Mouse (Mus musculus) cerebellum, postnatal 14 days (tissue): Measurements from ENCODE around the gene Adgrg5.

Experiments
- DNase-seq, 2 experiments: peaks; one replicate each; pipeline ENCODE4 v3.0.0; 2021; ENCODE audit warnings: mixed read lengths in 2 of 2

The Adgrg5 gene

DNA sequence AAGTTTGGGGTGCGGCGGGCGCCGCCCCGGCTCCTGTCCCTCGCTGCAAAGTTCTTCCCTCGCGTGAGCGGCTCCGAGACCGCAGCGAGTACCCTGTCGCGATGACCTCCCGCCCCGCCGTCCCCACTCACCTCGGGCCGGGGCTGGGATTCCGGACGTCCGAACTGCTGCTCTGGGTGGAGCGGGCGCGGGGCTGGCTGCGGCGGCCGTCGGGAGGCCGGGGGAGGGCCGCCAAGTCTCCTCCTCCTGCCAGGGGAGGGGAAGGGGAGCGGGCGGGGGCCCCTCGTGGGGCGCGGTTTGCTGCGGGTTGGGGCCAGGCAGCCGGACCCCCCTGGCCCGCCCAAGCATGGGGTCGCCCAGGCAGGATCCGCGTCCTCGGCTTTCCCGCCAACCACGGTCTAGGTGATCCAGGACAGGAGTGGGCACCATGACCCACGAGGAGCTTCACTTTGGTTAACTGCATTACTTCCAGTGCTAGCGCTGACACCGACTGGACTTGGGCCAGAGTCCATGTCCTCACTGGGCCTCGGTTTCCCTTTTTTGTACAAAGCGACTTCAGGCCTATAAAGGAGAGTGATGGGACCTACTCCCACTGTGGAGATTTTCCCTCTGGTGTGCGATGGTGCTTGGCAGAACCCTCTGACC, 5.5 kb upstream of the Adgrg5 start, which contains the start of gene Ccdc102a:
Gene Ccdc102a, minus strand, starts transcription at position 248 of the 645 bp plus-strand sequence.
- DNase-seq = no peak

DNA sequence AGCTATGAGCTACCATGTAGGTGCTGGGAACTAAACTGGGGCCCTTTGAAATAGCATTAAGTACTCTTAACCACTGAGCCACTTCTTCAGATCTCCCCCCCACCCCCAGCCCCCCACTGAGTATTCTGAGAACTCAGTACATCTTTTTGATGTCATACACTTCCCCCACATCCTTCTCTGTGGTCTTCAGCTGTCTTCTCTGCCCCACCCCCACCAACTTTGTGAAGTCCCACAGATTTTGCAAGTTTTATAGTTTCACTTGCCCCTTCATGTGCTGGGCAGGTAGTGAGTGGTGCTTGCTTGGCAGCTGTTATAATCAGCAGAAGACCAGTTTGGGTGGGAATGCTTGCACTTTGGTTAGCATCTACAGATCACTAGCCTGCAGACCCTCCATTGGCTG, 4.2 kb upstream of the Adgrg5 start:
- no peak for DNase-seq

DNA sequence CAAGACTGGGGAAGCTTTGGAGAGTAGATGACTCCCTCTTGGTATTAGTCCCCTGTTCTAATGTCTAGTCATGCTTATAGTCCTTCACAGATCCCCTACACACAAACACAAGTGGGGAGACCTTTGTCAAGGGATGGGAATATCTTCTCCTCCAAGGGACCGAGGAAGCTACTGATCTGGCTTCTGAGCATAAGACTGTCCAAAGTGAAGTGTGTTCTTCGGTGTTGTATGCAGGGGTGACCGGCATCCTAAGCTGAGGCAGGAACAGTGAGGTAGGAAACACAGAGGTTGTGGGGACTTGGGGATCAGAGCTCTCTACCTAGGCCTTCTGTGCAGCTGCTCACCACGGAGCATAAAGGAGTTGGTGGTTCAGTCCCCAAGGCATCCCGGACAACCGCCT, 1.3 kb upstream of the Adgrg5 start:
- no peak for DNase-seq

DNA sequence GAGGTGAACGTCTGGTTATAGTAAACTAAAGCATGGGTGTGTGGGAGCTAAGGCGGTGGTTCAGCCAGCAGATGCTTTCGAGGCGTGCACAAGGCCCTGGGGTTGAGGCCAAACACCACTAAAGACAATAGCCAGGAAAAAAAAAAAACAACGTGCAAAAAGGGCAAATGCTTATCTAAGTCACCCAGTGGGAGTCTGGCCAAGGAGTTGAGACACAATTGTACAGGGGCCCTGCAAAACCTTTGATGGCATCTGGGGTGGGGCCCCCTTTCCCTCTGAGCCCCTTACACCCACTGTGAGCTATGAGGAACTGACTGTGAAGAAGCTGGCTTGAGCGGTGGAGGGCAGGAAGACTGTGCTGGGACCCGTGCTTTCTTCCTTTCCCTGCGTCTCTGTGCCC, 892 bp upstream of the Adgrg5 start:
- DNase-seq = no peak

DNA sequence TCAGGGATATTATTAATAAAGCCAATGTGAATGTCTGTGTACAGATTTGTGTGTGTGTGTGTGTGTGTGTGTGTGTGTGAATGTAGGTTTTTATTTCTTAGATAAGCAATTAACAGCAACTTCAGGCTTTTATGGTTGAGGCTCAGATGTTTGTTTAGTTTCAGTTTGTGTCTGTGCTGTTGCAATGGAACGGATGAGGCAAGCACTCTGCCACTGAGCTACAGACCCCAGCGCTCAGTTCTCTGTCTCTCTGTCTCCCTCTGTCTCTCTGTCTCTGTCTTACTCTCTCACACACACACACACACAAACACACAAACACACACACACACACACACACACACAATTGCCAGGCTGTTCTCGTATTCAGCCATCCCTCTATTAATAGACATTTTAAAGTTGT, 4.7 kb downstream of the Adgrg5 start:
- no peak for DNase-seq

DNA sequence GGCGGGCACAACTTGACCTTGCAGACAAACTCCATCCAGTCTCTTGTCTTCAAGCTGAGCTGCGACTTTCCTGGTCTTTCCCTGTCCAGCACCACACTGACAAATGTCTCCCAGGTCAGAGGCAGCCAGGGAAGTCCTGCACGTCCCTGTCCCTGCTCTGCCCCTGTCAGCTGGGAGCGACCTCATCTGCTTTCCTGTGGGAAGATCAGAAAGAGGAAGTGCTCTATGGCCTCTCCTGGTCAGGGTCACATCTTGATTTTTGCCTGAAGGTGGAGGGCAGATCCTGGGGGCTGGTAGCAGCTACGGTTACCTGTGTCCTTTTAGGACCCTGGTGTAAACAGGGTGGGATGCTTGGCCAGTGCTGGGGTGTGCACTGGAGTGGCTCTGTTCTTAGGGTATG, 10.4 kb downstream of the Adgrg5 start:
- no peak for DNase-seq

DNA sequence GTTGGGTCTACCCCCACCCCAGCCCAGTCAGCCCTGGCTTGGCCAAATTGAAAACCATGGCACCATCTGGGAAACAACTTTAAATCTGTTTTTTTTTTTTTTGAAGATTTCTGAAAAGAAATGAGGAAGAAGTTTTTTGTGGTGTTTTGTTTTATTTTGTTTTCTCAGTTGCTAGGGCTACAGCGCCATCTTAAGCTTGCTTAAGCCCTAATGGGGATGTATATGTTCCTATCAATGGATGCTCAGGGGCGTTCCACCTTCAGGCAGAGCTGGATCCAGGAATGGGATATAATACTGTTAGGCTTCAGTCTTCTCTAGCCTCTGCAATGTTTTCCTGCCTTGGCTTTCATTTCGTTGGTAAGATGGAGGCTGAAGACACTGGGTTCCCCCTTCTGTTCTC, 11.7 kb downstream of the Adgrg5 start:
- no peak for DNase-seq

DNA sequence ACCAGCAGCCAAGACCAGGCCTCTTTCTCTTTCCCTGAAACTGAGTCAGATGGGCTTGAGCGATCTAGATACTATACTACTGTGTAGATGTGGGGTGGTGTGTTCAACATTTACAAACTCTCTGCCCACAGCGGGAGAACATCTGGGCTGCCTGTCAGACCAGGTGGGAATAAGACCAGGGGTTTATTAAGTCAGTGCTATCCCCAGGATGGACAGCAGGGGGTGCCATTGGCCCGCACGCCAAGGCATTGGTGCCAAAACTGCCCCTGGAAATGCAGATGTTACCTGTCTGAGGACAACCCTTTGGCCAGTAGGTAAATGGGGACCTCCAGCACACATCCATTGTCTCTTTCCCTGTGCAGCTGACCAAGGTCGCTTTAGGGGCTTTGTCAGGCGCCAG, 19.1 kb downstream of the Adgrg5 start:
- peak; percentile 46 to 64 for DNase-seq

DNA sequence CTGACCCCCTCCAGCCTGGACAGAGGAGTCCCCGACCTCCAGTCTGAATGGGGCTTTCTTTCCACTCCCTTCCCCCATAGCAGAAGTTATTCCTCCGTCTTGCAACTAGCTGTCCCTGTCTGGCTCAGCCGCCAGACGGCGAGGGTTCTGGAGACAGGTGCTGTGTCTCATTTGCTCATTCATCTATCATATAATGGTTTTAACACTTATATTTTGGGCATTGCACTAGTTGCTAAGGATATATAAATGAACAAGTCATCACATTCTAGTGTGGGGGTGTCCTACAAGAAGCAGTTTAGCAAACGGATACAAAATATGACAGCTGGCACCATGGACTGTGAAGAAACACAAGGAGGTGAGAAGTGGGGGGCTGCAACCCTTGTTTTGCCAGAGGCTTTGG, 21.7 kb downstream of the Adgrg5 start:
- DNase-seq = no peak

DNA sequence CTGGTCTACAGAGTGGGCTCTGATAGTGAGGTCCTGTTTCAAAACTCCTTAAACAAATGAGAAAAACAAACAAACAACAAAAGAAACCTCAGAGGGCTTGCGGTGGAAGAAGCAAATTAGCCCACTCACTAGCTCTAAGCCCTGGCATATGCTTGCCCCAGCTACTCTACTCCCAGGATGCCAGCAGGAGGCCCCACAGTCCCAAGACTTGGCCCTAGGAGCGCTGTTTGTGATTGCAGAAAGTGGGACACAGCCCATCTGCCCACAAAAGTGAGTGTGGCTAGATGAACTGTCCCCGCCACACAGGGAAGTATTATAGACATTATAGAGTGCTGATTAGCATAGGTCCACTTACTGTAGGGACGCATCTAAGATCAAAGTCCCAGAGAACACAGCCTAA, 24.9 kb downstream of the Adgrg5 start:
- no peak for DNase-seq

DNA sequence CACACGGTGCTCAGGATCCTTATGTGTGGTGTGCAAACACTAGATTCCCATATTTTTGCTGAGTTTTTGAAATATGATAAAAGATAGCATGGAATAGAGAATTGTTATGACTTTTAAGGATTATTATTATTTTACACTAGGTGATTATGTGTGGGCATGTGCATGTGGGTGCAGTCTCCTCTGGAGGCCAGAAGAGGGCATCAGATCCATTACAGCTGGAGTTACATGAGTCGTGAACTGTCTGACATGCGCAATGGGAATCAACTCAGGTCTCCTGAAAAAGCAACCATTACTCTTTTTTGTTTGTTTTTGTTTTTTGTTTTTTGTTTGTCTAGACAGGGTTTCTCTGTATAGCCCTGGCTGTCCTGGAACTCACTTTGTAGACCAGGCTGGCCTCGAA, 25.5 kb downstream of the Adgrg5 start:
- DNase-seq = no peak

DNA sequence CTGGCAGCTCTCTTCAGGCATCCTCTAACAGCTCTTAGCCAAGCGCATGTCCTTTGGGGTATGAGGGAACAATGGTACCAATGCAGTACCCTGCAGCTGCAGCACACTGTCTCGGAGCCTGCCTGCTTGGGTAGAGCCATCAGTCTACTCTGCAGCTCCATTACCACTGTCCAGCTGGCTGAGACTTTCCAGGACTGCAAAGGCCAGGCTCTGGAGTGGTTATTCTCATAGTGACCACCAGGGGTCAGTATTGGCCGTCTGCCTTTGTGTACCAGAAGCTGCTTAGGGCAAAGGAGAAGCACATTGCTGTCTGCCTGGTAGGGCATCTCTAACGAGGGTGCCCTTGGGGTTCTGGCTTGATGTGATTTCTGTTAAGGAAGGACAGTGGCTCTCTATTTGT, 26.6 kb downstream of the Adgrg5 start:
- peak; percentile 87 to 88 for DNase-seq

DNA sequence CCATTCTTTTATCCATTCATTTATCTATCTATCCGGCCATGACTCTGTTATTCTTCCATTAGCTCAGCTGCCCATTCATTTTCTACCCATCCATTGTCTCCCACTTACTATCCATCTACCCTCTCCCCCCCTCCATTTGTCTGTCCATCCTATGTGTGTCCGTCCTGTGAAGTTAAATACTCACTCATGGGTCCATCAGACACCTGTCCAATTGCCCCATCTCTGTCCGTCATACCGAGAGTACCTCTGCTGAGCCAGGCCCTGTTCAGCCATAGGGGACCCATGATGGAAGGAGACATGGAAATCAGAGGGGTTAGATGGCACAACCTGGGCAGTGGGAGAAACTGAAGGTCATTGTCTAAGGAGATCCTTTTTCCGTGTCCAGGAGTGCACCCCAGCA, 27.0 kb downstream of the Adgrg5 start:
- no peak for DNase-seq

DNA sequence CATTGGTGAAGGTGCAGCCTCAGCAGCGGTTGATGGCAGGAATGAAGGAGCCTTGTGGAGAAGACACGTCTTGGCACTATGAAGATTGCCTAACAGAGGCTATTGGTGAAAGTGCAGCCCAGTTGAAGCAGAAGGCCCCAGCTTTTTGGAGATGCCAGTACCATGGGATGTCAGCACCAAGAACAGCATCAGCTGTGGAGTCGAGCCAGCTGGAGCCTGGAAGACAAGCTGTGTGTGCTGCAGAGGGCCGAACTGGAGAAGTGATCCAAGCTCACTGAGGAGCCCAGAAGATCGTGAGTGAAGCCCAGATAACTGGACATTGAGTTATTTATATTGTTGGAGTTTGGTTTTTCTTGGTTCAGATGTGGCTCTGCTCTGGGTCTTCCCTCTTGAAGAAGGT, 28.6 kb downstream of the Adgrg5 start:
- DNase-seq = no peak

DNA sequence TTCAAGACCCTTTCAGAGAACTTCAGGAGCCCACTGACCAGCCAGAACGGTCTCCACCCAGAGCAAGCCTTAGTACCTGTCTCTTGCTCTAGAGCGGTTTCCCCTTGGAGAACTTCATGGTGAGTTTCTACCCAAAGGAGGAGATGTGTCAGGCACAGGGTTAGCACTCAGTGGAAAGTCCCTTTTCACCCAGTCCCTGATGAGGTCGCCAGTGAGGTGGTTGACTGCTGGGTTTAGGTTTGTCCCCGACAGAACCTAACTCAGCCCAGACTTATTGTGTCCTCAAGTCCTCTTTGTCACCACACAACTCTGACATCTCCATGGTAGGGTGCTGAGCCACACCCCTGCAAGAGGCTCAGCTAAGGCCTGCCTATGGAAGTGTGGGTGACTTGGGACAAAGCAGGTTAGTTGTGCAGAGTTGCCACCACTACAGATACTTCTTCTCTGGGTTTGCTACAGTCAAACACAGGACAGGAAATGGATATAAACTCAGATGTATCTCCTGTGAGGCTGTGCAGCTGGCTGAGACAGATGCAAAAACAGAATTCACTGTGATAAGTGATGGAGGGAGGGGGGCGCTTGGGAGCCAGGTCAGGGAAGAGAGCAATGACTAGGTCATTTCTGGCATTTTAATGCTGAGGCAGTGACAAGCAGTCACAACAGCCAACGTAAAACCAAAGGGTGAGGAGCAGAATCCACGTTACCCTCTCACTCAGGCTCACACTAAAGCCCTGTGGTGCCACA, 30.3 kb downstream of the Adgrg5 start:
- no peak for DNase-seq

DNA sequence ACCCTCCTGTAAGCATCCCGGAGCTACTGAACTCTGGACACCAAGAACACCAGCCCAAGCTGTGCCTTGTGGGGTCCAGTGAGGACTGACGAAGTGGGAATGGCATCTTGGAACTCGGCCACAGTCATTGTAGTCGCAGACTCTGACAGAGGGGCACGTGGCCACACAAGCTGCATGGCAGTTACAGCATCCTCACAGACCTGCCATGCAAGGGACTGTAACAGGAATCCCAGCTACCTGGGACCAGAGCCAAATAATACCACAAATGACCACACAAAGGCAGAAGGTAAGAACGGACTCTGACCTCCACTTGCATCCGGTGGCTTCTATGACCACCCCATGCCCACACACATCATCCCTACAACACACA, 30.9 kb downstream of the Adgrg5 start:
- peak in 1 of 2 experiments; percentile 55 for DNase-seq

DNA sequence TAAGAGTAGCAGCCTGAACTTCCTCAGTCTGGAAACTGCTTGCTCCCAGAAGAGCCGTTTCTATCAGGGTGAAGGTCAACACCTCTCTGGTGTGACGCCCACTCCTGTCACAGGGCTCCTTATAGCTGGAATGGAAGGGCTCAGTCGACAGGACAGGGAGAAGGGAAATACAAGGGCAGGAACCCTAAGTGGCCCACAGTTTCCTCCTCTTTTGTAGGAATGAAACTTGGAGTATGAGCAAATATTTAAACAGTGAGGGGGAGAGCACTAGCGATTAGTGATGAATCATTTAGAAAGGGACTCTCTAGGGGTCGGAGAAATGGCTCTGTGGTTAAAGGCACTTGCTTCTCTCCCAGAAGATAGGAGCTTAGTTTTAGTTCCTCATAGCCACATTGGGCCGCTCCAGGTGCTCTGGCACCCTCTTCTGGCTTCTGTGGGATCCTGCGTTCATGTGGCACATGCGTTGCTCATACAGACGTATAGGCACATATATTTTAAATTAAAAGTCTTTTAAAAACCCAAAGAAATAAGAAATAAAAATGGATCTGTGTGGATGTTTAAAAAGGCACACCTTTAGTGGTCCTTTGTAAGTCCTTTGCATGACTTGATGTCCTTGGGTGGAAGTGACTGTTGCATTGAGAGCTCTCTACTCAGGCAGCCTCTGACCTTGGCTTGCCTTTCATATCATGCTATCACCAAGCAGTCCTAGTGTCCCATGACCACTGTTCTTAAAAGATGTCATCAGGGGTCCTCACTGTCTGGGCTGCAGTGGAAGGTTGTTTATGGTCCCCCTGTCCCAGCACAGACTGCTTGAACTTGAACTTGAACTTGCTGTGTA, 31.6 kb downstream of the Adgrg5 start:
- peak; percentile 41 to 43 for DNase-seq

DNA sequence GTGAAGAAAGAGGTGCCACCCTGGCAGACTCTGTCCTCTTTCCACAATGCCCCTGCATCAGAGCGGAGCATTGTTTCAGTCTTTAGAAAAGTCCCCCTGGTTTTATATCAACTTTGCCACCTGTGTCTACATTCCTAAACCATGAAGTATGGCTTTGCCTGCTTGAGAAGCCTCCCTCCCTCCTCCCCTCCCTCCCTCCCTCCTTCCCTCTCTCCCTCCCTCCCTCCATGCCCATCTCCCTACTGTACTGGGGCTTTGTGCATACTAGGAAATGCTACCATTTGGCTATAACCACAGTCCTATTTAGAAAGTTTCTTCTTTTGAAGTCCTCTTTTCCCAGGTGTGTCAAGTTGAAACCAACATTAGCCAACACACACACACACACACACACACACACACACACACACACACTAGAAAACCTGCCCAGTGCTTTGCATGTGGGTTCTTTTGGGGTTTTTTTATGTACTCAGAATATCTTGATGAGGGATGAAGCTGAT, 32.6 kb downstream of the Adgrg5 start:
- no peak for DNase-seq

DNA sequence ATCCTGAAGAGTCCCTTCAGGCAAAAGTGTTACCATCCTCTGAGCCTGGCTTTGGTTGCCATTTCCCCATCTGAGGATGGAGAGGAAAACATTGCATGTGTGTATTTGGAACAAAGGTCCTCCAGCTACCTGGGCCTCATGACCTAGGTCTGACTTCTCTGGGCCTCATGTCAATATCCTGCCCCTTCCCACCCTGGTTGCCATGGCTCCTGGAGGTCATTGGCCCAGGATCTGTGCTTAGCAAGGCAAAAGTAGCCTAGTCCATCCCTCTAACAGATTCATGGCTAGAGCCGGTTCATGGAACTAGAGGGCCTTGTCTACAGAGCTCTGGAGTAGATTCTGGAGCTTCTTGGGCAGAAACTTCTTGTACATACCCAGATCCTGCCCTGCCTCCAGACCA, 38.7 kb downstream of the Adgrg5 start:
- DNase-seq = no peak

DNA sequence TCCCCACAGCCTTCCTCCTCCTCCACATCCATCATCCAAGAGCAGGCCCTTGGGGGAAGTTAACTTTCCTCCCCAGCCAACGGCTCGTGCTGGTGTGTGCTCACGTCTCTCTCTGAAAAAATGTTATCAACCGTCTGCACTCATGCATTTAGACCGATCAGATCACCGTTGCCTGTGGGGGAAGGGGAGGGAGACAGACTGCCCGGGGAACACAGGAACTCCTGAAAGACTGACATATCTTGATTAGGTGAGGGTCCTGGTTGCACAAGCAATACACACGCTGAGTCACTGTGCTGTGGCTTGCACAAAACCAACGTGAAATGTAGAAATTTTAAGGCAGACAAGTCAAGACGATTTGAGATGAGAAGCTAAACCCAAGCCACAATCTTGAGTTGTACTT, 41.3 kb downstream of the Adgrg5 start:
- no peak for DNase-seq

DNA sequence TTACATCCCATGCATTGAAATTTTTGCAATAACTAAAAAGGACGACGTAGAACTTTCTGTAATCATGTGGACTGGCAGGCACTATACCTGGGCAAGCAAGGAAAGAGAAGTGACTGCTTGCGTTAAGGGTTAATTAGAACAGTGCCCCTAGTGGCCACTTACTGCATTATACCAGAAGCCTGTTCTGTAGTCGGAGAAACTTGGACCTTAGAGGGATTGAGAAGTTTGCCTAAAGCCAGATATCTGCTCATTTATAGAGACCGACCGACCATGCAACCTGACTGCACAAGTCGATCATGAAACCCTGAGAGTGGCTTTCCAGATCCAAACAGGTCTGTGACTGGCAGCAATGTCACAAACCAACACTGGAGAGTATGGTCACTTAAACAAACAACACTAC, 43.1 kb downstream of the Adgrg5 start:
- peak; percentile 65 to 71 for DNase-seq

DNA sequence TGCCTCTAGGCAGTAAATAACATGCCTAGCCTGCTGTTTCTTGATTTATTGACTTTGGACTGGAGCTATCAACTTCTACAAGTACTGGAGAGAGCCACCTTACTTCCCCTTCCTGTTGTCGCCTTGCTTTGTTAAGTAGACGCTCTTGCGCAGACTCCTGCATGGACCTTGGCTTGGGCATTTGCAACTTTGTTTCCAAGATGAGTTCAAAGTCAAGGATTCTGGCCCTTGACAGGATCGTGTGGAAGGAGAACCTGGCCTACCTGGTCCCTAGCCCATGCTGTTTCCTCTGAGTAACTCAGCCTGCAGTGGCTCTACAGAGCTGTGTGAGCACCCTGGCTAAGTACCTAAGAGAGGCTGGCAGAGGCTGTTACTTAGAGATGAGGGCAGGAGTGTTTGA, 43.6 kb downstream of the Adgrg5 start:
- DNase-seq = no peak

DNA sequence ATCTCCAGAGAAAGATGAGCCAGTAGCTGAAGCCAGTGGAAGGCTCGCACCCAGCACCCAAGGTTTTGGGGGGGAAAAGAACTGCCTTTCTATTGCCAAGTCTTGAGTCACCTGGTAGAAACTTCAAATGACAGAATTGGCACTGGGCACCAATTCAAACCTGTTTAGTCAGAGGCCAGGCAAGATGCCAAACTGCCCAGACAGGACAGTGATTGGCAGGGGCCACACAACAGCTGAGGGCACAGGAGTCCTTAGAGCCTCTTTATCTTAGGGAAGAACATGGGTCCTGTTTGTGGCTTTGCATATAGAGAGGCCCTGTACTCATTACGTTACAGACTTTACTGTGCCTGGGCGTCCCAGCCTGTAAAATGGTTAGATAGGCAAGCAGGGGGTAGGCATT, 44.1 kb downstream of the Adgrg5 start:
- DNase-seq = peak in 1 of 2 experiments; percentile 40

DNA sequence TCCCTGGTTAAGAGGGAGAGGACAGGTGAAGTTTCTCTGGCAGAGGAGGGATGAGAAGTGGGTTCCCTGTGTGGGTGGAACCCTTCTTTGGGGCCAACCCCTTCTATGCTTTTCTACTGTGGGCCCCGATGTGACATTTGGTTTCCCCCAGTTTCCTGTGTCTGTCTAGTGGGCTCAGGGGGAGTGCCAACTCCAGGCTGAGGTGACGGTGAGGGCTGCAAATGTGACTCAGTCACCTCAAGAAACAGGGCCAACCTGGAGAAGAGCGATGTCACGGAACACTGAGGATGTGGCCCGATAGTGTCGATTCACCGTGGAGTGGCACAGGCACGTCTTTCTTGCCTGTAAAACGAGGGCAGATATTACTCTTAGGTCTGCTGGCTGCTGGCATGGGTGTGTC, 49.8 kb downstream of the Adgrg5 start:
- DNase-seq = no peak
